Mouse (Mus musculus): ENCODE measurements at regions not wholly inside any gene's neighbourhood (a gene's known extent, or its start where the extent isn't known, plus 50 kb on each side); places are given as distances from the start of the nearest gene placed in this dataset.

DNA sequence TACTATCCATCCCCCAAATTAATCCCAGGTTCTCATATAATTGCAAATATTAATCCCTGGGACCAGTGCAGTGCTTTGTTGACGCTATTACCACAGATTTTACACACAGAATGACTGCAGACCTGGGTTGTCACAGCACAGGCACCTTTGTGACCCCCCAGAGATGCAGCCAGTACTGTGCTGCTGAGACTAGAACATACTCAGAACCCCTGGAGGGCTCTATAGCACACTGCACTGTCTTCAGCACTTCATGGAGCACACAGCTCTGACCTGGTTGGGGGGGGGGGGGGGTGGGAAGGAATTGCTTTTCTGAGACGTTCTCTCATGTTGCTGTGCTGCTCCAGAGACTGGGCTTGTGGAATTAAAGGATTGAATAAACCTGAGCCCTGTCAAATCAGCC lies 154.9 kb upstream of the Gm34302 start:
- DNase-seq, result no peak

GRCm38 (mm10) chr3:63637913-63638312 lies 154.2 kb upstream of the Gm34302 start:
- no peak for DNase-seq

- DNase-seq, result no peak
Measured at GRCm38 (mm10) chr3:63627724-63628123, 144.0 kb upstream of the Gm34302 start.

DNA sequence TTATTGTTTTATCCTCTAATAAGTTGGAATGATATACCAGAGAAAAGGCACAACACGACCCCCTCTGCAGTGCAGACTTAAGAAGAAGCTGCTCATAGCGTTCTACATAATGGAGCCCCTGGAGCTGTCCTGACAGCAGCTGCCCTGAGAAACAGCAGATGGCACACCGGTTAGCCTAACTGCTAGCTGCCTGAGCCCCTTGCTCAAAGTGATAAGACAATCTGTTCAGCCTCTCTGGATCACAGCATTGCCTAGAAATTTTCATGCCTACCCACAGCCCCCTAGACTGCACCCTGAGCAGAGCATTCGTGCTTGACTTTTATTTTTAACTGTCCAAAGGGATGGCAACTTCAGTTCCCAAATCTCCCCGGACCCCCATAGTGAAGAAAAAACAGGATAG lies 132.4 kb upstream of the Gm34302 start:
- no peak for DNase-seq

DNA sequence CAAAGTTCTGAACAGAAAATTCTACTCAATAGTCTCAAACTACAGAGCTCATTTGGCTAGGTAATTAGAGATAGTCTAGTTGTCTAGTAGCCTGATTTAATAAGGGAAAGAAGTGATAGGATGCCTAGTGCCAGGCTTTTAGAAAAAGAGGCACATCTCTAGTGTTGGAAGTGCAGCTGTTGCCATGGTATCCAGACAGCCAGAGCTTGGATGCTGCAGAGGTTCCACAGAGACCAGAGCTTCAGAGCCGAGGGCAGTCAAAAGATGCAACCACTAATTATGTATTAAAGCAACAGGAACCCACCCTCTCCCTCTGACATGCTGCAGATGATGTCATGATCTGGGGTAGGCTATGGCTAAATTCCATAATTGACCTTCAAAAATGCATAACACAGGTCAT lies 130.0 kb upstream of the Gm34302 start:
- DNase-seq, result no peak

DNA sequence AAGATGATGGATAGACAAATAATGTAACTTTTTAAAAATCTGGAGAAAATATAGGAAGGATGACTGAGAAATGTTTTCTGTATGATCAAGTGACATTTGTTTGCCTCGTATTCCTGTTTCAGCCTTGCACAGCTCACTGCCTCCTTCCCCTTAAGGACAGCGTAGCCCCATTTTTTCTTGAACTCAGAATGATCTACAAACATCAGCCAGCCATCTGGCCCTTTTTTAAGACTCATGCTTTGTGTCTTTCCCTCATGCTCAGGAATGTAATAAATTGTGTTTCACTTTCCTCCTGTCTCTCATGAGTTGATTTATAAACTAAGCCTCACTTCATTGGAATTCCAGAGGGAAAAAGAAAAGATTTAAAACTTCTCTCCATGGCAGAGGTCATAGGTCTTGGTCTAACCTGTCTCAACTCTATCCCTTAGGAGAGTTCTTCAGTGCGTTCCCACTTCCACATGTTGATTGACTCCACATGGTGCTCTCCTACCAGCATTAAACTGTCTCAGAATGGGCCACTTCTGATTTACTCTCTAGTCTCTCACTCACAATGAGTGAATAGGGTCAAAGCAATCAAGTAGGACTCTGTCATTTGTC lies 129.2 kb upstream of the Gm34302 start:
- DNase-seq, result no peak

GRCm38 (mm10) chr3:63610113-63610919 lies 126.6 kb upstream of the Gm34302 start:
- peak in 1 of 2 experiments; percentile 6 for DNase-seq

- DNase-seq, result peak; percentile 32 to 36
Measured at GRCm38 (mm10) chr3:63609454-63610112, 125.9 kb upstream of the Gm34302 start.

DNA sequence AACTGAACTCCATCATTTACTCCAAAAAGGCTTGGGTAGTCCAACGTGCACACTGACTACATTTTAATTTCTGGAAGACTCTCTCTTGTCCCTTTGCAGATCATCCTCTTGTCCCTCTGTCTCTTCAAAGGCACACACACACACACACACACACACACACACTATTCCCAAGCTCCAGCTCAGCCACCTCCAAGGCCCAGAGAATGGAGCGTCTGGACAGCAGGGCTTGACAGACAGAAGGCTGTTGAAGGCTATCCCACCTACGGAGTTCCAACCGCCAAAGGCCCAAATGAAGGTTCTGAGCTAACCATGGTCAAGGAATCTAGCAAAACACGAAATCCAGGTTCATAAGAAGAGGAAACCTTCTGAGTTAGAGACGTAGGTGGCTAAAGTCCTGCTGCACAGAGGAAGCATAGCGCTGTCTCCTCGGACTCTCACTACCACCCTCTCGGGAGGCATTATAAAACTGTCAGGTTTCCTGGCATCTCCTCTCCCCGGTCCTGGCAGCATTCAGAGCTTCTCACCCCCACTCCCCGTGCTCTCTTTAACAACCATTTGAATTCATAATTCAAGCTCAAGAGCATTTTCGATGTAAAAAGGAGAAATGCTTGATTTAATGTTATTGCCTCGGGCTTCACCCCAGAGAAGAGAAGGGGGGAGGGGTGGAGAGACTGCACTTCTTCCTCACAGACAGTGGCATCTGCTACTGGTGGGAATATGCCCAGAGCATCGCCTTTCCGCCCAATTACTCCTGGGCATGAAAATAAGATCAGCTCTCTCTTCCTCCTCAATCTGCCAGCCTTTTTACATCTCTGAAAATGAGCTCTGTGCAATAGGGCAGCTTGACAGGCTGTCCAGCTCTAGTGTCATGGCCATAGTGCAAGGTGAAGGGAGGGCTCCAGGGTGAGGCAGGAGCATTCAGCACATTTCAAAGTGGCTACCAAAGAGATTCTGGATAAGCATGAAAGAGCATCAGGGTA lies 99.3 kb upstream of the Gm34302 start:
- no peak for DNase-seq

DNA sequence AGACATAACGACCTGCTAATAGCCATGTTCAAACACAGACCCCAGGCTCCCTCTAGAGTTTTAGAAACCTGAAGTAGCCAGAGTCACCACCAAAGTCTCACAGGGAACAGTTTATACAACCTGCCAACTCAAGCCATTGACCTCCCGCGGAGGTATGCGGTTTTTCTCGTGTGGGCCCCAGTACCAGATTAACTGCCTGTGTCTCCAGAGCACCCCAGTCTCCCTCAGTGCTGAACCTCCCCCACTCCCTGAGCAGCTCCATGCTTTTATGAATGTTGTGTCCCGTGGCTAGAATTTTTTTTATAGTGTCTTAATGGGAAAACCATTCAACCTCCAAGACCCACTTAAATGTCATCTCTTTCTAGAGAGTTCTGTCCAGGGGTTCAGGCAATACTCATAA lies 98.5 kb upstream of the Gm34302 start:
- DNase-seq, result no peak

DNA sequence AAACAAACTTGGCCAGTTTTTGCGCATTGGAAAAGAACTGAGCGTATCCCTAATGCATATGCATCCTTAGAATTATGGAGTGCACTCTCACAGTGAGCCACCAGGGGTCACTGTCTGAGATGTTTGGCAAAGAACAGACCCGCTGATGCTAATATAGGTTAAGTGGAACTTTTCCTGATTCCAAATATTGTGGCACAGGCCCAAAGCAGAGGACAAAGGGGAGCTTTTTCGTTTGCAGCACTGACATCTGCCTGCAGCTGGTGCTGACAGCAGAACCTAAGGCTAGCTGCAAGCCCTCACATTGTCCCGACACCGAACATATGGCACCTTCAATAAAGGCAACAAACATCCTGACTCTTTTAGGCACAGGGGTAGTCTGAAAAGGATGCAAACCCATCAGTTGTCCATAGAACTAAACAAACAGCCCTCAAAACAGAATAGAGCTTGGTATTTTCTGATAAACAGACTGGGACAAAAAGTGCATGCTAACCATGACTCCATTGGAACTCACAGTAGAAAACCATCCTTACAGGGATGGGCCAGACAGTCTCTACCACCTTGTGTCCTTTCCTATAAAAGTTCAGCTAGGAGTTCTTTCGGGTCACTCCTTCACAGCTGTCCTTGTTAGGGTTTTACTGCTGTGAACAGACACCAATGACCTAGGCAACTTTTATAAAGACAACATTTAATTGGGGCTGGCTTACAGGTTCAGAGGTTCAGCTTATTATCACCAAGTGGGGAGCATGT lies 87.1 kb upstream of the Gm34302 start:
- DNase-seq, result peak; percentile 65 to 84

DNA sequence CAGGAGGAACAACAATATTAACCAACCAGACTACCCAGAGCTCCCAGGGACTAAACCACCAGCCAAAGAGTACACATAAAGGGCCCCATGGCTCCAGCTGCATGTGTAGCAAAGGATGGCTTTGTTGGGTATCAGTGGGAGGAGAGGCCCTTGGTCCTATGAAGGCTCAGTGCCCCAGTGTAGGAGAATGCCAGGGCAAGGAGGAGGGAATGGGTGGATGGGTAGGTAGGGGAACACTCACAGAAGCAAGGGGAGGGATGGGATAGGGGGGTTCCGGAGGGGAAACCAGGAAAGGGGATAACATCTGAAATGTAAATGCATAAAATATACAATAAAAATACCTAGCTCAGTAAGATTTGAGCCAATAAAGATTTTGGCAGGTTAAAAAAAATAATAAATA lies 86.4 kb upstream of the Gm34302 start:
- DNase-seq, result no peak

GRCm38 (mm10) chr3:63569004-63569596 lies 85.4 kb upstream of the Gm34302 start:
- DNase-seq, result no peak

DNA sequence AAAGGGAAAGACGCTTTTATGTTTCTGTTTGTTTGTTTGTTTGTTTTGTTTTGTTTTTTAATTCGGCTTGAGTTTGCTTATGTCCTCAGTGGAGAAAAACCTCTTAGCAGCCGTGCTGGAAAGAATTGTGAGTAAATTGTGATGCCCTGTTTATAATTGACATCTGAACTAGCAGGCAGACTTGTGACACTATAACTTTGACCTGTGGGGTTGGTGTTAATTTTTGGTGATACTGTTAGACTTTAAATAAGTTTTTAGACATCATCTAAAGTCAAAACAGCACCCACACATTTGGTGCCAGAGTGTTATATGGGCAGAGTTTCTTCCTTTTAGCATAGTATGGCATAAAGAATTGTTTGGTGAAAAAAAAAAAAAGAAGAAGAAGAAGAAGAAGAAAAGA lies 84.0 kb upstream of the Gm34302 start:
- DNase-seq, result peak in 1 of 2 experiments; percentile 9

- DNase-seq, result no peak
Measured at GRCm38 (mm10) chr3:63563057-63563456, 79.4 kb upstream of the Gm34302 start.

GRCm38 (mm10) chr3:63562532-63562931 lies 78.9 kb upstream of the Gm34302 start:
- no peak for DNase-seq

GRCm38 (mm10) chr3:63560745-63561151 lies 77.1 kb upstream of the Gm34302 start:
- peak; percentile 68 to 81 for DNase-seq

GRCm38 (mm10) chr3:63556741-63557140 lies 73.1 kb upstream of the Gm34302 start:
- DNase-seq, result no peak

GRCm38 (mm10) chr3:63554872-63555271 lies 71.2 kb upstream of the Gm34302 start:
- DNase-seq, result peak; percentile 44 to 63

DNA sequence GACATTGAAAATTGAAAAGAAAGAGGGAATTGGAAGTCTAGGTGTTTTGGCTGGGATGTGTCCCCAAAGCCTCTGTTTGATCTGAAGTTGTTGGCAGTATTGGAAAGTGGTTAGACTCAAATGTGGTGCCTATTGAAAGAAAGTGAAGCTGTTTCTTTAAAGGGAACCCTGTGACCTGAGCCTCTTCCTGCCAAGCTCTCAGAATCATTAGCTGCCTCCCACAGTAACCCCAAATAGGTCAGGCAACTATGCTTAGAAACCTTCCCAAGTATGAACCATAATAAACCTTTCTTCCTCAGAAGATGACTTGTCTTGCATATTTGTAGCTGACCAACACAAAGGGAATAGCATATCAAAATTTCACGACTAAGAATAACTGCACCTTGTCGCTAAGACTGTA lies 69.7 kb upstream of the Gm34302 start:
- peak; percentile 11 to 44 for DNase-seq

DNA sequence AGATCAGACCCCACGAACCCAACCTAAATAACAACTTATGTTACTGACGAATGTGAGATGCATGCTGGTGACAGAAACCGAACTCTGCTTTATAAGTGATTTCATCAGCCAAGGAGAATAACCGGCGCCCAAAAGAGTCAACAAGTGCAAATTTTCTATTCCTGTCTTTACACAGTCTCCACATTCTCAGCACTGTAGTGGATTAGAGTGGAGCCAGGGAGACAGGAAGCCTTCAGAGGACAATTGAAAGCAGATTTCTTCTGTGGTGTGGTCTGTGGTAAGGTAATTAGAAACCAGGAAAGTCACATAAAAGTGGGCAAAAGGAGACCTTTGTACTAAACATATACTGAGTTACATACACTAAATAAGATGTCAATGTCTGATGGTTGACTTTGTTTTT lies 68.0 kb upstream of the Gm34302 start:
- DNase-seq, result no peak

All from kidney, postnatal 36 days (tissue).